Mouse (Mus musculus) stomach, embryonic 14.5 days (tissue): Measurements from ENCODE around the gene Ephb4. TPM values are rescaled to one million over a fixed set of nuclear protein-coding genes. Genes with fewer than 3 reads are reported as not detected.

Source experiments
- ATAC-seq: fragments of 200-750 bp; cut with Nextera tagmentation; 2 replicates; pipeline ENCODE4 v1.8.0; 2017; ENCODE audit warnings: low read depth, moderate TSS enrichment; ENCODE audit not compliant: insufficient number of reproducible peaks, insufficient read depth, low FRiP score
- H3K27ac ChIP-seq: fragments of 300-500 bp; sonication (generic); 2 replicates; pipeline ENCODE4 v1.5.1; 2014; ENCODE audit warnings: mild to moderate bottlenecking, low read length, moderate library complexity, mixed read lengths
- H3K27me3 ChIP-seq: fragments of 300-500 bp; sonication (generic); 2 replicates; pipeline ENCODE4 v1.6.1; 2014; ENCODE audit warnings: low read length, control low read depth, mixed read lengths; ENCODE audit not compliant: control insufficient read depth, insufficient read depth
- H3K36me3 ChIP-seq: fragments of 300-500 bp; sonication (generic); 2 replicates; pipeline ENCODE4 v1.6.1; 2014; ENCODE audit warnings: mild to moderate bottlenecking, control low read depth, low read length, moderate library complexity, mixed read lengths; ENCODE audit not compliant: control insufficient read depth, insufficient read depth
- H3K4me1 ChIP-seq: fragments of 300-500 bp; sonication (generic); 2 replicates; pipeline ENCODE4 v1.6.1; 2014; ENCODE audit warnings: low read length, control low read depth, mixed read lengths; ENCODE audit not compliant: control insufficient read depth, insufficient read depth
- H3K4me2 ChIP-seq: fragments of 300-500 bp; sonication (generic); replicated peaks from 2 replicates; pipeline ENCODE4 v1.6.1; 2014; ENCODE audit warnings: low read depth, low read length, control low read depth
- H3K4me3 ChIP-seq: fragments of 300-500 bp; sonication (generic); 2 replicates; pipeline ENCODE4 v1.5.1; 2014; ENCODE audit warnings: low read depth, low read length, control low read depth
- H3K9ac ChIP-seq: fragments of 300-500 bp; sonication (generic); replicated peaks from 2 replicates; pipeline ENCODE4 v1.6.1; 2014; ENCODE audit warnings: low read depth, mild to moderate bottlenecking, control low read depth, low read length, moderate library complexity, mixed read lengths
- H3K9me3 ChIP-seq: fragments of 300-500 bp; sonication (generic); 2 replicates; pipeline ENCODE4 v1.6.1; 2016; ENCODE audit warnings: low read depth, low read length, control low read depth; ENCODE audit not compliant: control insufficient read depth
- WGBS: fragments of 180-500 bp; shearing (Covaris S2); extraction: QIAGEN DNeasy Blood & Tissue Kit; methylation state at CpG from one replicate; pipeline ENCODE4 v1.1.7; 2014; 5-methylcytosine and 5-hydroxymethylcytosine counted together
- polyA plus RNA-seq: library from polyadenylated mRNA; unstranded; fragments of >200 nt; fragmentation: Nextera tagmentation; extraction: Ambion mirVana; gene quantifications from 2 replicates; pipeline ENCODE4 v1.2.1, GENCODE M21; 2014

Ephb4 gene
- polyA plus RNA-seq, 1 experiment from 2014 or later, result 42.0 TPM

- Histone ChIP-seq H3K4me3 (no peak overlapping the region), H3K4me2 (no peak overlapping the region), H3K36me3 (no peaks in the 10 kb centered on the region), H3K27me3 (no peaks in the 10 kb centered on the region), H3K9ac (no peak overlapping the region), H3K4me1 (0 out of 2 replicates have a peak, but pooled peaks cover 4% of the 10 kb centered on the region), H3K9me3 (no peaks in the 10 kb centered on the region), H3K27ac (no peak overlapping the region)
- WGBS, result 68% methylated on average over 8 of the region's 8 CpGs
- no peak for ATAC-seq
Observed at GRCm38 (mm10) chr5:137411235-137411634, 61.3 kb downstream of the Ephb4 start.

DNA sequence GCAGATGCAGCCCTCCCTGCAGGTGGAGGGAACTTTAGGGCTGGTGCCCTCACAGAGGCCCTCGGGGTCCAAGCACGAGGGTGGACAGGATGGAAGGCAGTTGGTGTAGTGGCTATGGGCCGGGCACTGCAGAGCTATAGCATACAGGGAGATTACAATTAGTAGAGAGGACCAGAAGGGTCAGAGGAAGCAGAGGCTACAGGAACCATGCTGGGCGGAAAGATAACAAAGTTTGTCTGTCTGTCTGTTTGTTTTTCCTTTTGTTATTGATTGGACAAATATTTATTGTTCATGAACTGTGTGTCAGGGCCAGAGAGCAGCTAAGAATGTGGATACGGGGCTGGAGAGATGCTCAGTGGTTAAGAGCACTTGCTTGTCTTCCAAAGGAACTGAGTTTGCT is 64.3 kb downstream of the Ephb4 start:
- no peak overlapping the region for H3K9ac ChIP-seq
- 27% methylated on average over 5 of the region's 5 CpGs for WGBS
- no peaks in the 10 kb centered on the region for H3K9me3 ChIP-seq
- peaks cover 3% of the 10 kb centered on the region; the same call in 1 of the 2 replicates for H3K4me1 ChIP-seq
- H3K4me3 ChIP-seq, result no peak overlapping the region
- no peak overlapping the region for H3K27ac ChIP-seq
- no peaks in the 10 kb centered on the region for H3K27me3 ChIP-seq
- H3K36me3 ChIP-seq, result no peaks in the 10 kb centered on the region
- H3K4me2 ChIP-seq, result no peak overlapping the region
- no peak for ATAC-seq

- 60% methylated on average over 9 of the region's 9 CpGs for WGBS
- Histone ChIP-seq H3K4me2 (no peak overlapping the region), H3K27ac (peak overlapping the region; percentile 27; the same call in 1 of the 2 replicates), H3K36me3 (no peaks in the 10 kb centered on the region), H3K4me1 (peaks cover 3% of the 10 kb centered on the region; the same call in 1 of the 2 replicates), H3K4me3 (no peak overlapping the region), H3K27me3 (no peaks in the 10 kb centered on the region), H3K9me3 (no peaks in the 10 kb centered on the region), H3K9ac (no peak overlapping the region)
- ATAC-seq, result no peak
Observed at GRCm38 (mm10) chr5:137419105-137419504, 69.2 kb downstream of the Ephb4 start.

GRCm38 (mm10) chr5:137419841-137420240 is 69.9 kb downstream of the Ephb4 start:
- H3K4me3 ChIP-seq, result no peak overlapping the region
- H3K27me3 ChIP-seq, result no peaks in the 10 kb centered on the region
- ATAC-seq, result peak; percentile 79
- H3K9me3 ChIP-seq, result no peaks in the 10 kb centered on the region
- 74% methylated on average over 4 of the region's 4 CpGs for WGBS
- no peak overlapping the region for H3K4me2 ChIP-seq
- H3K4me1 ChIP-seq, result peaks cover 3% of the 10 kb centered on the region; the same call in 1 of the 2 replicates
- H3K36me3 ChIP-seq, result no peaks in the 10 kb centered on the region
- no peak overlapping the region for H3K9ac ChIP-seq
- no peak overlapping the region for H3K27ac ChIP-seq

DNA sequence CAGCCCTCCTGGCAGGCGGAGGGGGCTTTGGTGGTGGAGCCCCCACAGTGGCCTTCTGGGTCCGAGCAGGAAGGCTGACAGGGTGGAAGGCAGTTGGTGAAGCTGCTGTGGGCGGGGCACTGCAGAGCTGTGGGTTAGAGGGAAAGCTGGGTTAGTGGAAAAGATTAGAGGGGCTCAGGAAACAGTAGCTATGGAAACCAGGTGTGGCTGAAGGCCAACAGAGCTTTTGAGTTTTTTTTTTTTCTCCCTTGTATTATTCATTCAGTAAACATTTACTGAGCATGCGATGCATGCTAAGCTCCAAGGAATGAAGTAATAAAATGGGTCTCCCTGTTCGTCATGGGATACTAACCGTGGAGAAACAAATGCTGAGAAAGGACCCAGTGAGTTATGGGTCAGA is 75.7 kb downstream of the Ephb4 start:
- H3K4me3 ChIP-seq, result no peak overlapping the region
- H3K9ac ChIP-seq, result no peak overlapping the region
- H3K4me2 ChIP-seq, result no peak overlapping the region
- H3K27ac ChIP-seq, result peak overlapping the region; percentile 27; the same call in 1 of the 2 replicates
- no peaks in the 10 kb centered on the region for H3K4me1 ChIP-seq
- 45% methylated on average over 6 of the region's 6 CpGs for WGBS
- peak; percentile 51; the same call in 1 of the 2 replicates for ATAC-seq
- H3K27me3 ChIP-seq, result no peaks in the 10 kb centered on the region
- no peaks in the 10 kb centered on the region for H3K36me3 ChIP-seq
- no peaks in the 10 kb centered on the region for H3K9me3 ChIP-seq

Other genes starting within 250 kb of the Ephb4 start
- 10.9 and 12.0 TPM in 2 replicates for gene Trim56, start 233.9 kb upstream of the Ephb4 start, polyA plus RNA-seq
- gene Muc3, start 200.8 kb upstream of the Ephb4 start, polyA plus RNA-seq, result not detected in 2 replicates
- 0.26 and 0.27 TPM in 2 replicates for gene Muc3a, start 137.7 kb upstream of the Ephb4 start, polyA plus RNA-seq
- gene Ache, start 62.6 kb upstream of the Ephb4 start, polyA plus RNA-seq, result 11.9 and 12.1 TPM in 2 replicates
- 8.1 and 8.5 TPM in 2 replicates for gene Ufsp1, start 55.5 kb upstream of the Ephb4 start, polyA plus RNA-seq
- 111 and 120 TPM in 2 replicates for gene Srrt, start 42.4 kb upstream of the Ephb4 start, polyA plus RNA-seq
- 75.3 and 76.2 TPM in 2 replicates for gene Trip6, start 35.7 kb upstream of the Ephb4 start, polyA plus RNA-seq
- gene Slc12a9, start 16.5 kb upstream of the Ephb4 start, polyA plus RNA-seq, result 8.0 and 10.1 TPM in 2 replicates
- gene Zan, start 127.0 kb downstream of the Ephb4 start, polyA plus RNA-seq, result 1.1 and 1.5 TPM in 2 replicates
- gene Pop7, start 152.4 kb downstream of the Ephb4 start, polyA plus RNA-seq, result 51.7 and 56.2 TPM in 2 replicates
- 16.0 and 16.3 TPM in 2 replicates for gene Gigyf1, start 168.4 kb downstream of the Ephb4 start, polyA plus RNA-seq
- gene Epo, start 183.1 kb downstream of the Ephb4 start, polyA plus RNA-seq, result 0.38 TPM in 1 of 2 replicates, not detected in the other
- gene Gnb2, start 183.4 kb downstream of the Ephb4 start, polyA plus RNA-seq, result 404 and 443 TPM in 2 replicates
- gene Actl6b, start 203.4 kb downstream of the Ephb4 start, polyA plus RNA-seq, result 6.7 and 7.3 TPM in 2 replicates
- 0.43 and 0.46 TPM in 2 replicates for gene Tfr2, start 219.7 kb downstream of the Ephb4 start, polyA plus RNA-seq